Mouse (Mus musculus) T-helper 1 cell (primary cell): ENCODE data around the gene Lca5l.

ENCODE experiments used
- in situ Hi-C: fragments of 300-600 bp; cut with MboI, MseI; formaldehyde crosslinking; loops from one replicate; pipeline ENCODE4 v1.15.1; 2025; ENCODE audit warnings: high pct_unique_total_duplicates

Lca5l gene

GRCm38 (mm10) chr16:96114729-96115128 lies 77.3 kb downstream of the Lca5l start:
- in situ Hi-C loops: no loop called here

- in situ Hi-C loops: no loop called here
Measured at GRCm38 (mm10) chr16:96112769-96113168, 79.3 kb downstream of the Lca5l start.

DNA sequence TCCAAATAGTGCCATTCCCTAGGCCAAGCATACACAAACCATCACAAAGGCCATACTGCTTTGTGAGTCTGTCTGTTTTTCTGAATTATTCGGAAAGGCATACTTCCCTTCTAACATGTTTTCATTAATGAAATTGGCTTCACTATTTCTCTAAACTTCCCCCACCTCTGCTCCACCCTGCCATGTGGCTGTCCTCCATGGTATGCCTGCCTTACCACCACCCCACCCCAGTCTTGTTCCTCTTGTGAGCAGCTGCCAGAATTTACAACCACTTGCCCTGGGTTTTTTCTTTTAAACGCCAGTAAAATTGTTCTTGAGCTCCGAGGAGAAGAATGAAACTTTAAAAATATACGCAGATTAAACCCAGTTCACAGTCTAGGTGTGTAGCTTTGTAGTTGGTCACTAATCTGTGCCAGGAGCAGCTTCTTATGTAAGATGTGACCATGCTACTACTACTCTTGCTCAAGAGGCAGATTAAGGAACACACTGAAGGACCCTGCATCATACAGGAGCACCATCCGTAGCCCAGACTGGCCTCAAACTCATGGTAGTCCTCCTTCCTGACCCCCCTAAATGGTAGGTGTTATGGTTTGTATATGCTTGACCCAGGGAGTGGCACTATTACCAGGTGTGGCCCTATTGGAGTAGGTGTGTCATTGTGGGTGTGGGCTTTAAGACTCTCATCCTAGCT lies 81.3 kb downstream of the Lca5l start:
- in situ Hi-C loops: no loop called here

DNA sequence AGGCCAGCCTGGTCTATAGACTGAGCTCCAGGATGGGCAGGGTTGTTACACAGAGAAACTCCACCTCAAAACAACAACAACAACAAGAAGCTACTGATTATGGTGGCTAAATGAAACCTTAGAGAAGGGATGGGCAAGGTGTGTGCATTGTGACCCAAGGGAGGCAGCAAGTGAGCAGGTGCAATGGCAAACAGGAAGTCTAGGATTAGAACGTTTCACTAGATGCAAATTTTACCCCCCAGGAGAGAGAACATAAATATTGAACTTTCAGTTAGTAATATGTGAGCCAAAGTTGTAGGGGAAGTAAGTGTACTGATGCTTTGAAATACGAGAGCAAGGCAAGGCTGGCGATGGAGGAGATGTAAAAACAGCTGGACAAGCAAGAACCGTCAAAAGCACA lies 82.4 kb downstream of the Lca5l start:
- in situ Hi-C loops: no loop called here
